Mouse (Mus musculus): ENCODE results near the gene Itpr3. TPM values are rescaled to one million over a fixed set of nuclear protein-coding genes. Genes with fewer than 3 reads are reported as not detected.
A peak's percentile ranks its signal among the peaks of the same experiment; 100 is the strongest.

The Itpr3 gene
- polyA plus RNA-seq, 1 experiment from 2014 or later: 0.80 TPM

GRCm38 (mm10) chr17:27125185-27125584, 68.1 kb downstream of the Itpr3 start:
- WGBS: 33% methylated on average over 12 of the region's 12 CpGs
- 0 out of 2 replicates have a peak overlapping the region, but pooled peaks have one; percentile 14 for H3K9ac ChIP-seq
- H3K4me2 ChIP-seq: no peak overlapping the region
- H3K9me3 ChIP-seq: no peaks in the 10 kb centered on the region
- H3K27me3 ChIP-seq (replicated peaks): no peaks in the 10 kb centered on the region
- H3K4me1 ChIP-seq: peaks cover 62% of the 10 kb centered on the region
- H3K4me3 ChIP-seq: no peak overlapping the region
- peak overlapping the region; percentile 28; the same call in 1 of the 2 replicates for H3K27ac ChIP-seq
- peaks cover 9% of the 10 kb centered on the region; the same call in 1 of the 2 replicates for H3K36me3 ChIP-seq (replicated peaks)
- ATAC-seq (replicated peaks): no peak

- H3K27me3 ChIP-seq (replicated peaks): no peaks in the 10 kb centered on the region
- 78% methylated on average over 11 of the region's 11 CpGs for WGBS
- no peaks in the 10 kb centered on the region for H3K9me3 ChIP-seq
- peak overlapping the region; percentile 62 for H3K27ac ChIP-seq
- H3K4me3 ChIP-seq: no peak overlapping the region
- peaks cover 9% of the 10 kb centered on the region; the same call in 1 of the 2 replicates for H3K36me3 ChIP-seq (replicated peaks)
- H3K4me1 ChIP-seq: peaks cover 62% of the 10 kb centered on the region
- H3K9ac ChIP-seq: no peak overlapping the region
- H3K4me2 ChIP-seq: no peak overlapping the region
- ATAC-seq (replicated peaks): no peak
Observed at GRCm38 (mm10) chr17:27125669-27126202, 68.6 kb downstream of the Itpr3 start.

- H3K9me3 ChIP-seq: no peaks in the 10 kb centered on the region
- no peak overlapping the region for H3K4me2 ChIP-seq
- peak overlapping the region; percentile 62 for H3K27ac ChIP-seq
- WGBS: 75% methylated on average over 10 of the region's 10 CpGs
- peaks cover 6% of the 10 kb centered on the region; the same call in 1 of the 2 replicates for H3K36me3 ChIP-seq (replicated peaks)
- ATAC-seq (replicated peaks): no peak
- peaks cover 65% of the 10 kb centered on the region for H3K4me1 ChIP-seq
- no peak overlapping the region for H3K4me3 ChIP-seq
- 0 out of 2 replicates have a peak overlapping the region, but pooled peaks have one; percentile 9 for H3K9ac ChIP-seq
- H3K27me3 ChIP-seq (replicated peaks): no peaks in the 10 kb centered on the region
Observed at GRCm38 (mm10) chr17:27126974-27127373, 69.9 kb downstream of the Itpr3 start.

- no peak overlapping the region for H3K9ac ChIP-seq
- no peak for ATAC-seq (replicated peaks)
- no peaks in the 10 kb centered on the region for H3K36me3 ChIP-seq (replicated peaks)
- H3K27me3 ChIP-seq (replicated peaks): no peaks in the 10 kb centered on the region
- no peak overlapping the region for H3K27ac ChIP-seq
- peaks cover 77% of the 10 kb centered on the region for H3K4me1 ChIP-seq
- 93% methylated on average over 5 of the region's 5 CpGs for WGBS
- H3K4me3 ChIP-seq: no peak overlapping the region
- no peak overlapping the region for H3K4me2 ChIP-seq
- H3K9me3 ChIP-seq: no peaks in the 10 kb centered on the region
Observed at GRCm38 (mm10) chr17:27128189-27128588, 71.1 kb downstream of the Itpr3 start.

- peaks cover 81% of the 10 kb centered on the region for H3K4me1 ChIP-seq
- 0 out of 2 replicates have a peak overlapping the region, but pooled peaks have one; percentile 6 for H3K27ac ChIP-seq
- no peak overlapping the region for H3K4me2 ChIP-seq
- no peak for ATAC-seq (replicated peaks)
- WGBS: 68% methylated on average over 13 of the region's 13 CpGs
- H3K36me3 ChIP-seq (replicated peaks): no peaks in the 10 kb centered on the region
- H3K9ac ChIP-seq: no peak overlapping the region
- no peaks in the 10 kb centered on the region for H3K9me3 ChIP-seq
- no peaks in the 10 kb centered on the region for H3K27me3 ChIP-seq (replicated peaks)
- H3K4me3 ChIP-seq: no peak overlapping the region
Observed at GRCm38 (mm10) chr17:27129291-27129690, 72.2 kb downstream of the Itpr3 start.

GRCm38 (mm10) chr17:27129819-27130218, 72.7 kb downstream of the Itpr3 start:
- peak overlapping the region; percentile 16; the same call in 1 of the 2 replicates for H3K27ac ChIP-seq
- H3K9me3 ChIP-seq: no peaks in the 10 kb centered on the region
- H3K4me1 ChIP-seq: peaks cover 84% of the 10 kb centered on the region
- no peak overlapping the region for H3K4me2 ChIP-seq
- no peaks in the 10 kb centered on the region for H3K36me3 ChIP-seq (replicated peaks)
- no peak overlapping the region for H3K9ac ChIP-seq
- H3K27me3 ChIP-seq (replicated peaks): no peaks in the 10 kb centered on the region
- H3K4me3 ChIP-seq: no peak overlapping the region
- no peak for ATAC-seq (replicated peaks)
- 85% methylated on average over 7 of the region's 7 CpGs for whole genome bisulfite sequencing

GRCm38 (mm10) chr17:27130246-27130645, 73.1 kb downstream of the Itpr3 start:
- Histone ChIP-seq H3K4me3 (no peak overlapping the region), H3K9ac (no peak overlapping the region), H3K4me2 (no peak overlapping the region), H3K36me3 (replicated peaks) (no peaks in the 10 kb centered on the region), H3K27me3 (replicated peaks) (0 out of 2 replicates have a peak, but pooled peaks cover 3% of the 10 kb centered on the region), H3K27ac (peak overlapping the region; percentile 47; the same call in 1 of the 2 replicates), H3K9me3 (no peaks in the 10 kb centered on the region), H3K4me1 (peaks cover 83% of the 10 kb centered on the region)
- 46% methylated on average over 9 of the region's 9 CpGs for WGBS
- no peak for ATAC-seq (replicated peaks)

GRCm38 (mm10) chr17:27131240-27131665, 74.1 kb downstream of the Itpr3 start:
- Histone ChIP-seq H3K4me3 (no peak overlapping the region), H3K4me2 (no peak overlapping the region), H3K4me1 (peaks cover 73% of the 10 kb centered on the region), H3K9ac (no peak overlapping the region), H3K27me3 (replicated peaks) (0 out of 2 replicates have a peak, but pooled peaks cover 3% of the 10 kb centered on the region), H3K9me3 (no peaks in the 10 kb centered on the region), H3K27ac (no peak overlapping the region), H3K36me3 (replicated peaks) (no peaks in the 10 kb centered on the region)
- no peak for ATAC-seq (replicated peaks)
- WGBS: 85% methylated on average over 10 of the region's 10 CpGs

GRCm38 (mm10) chr17:27132238-27132637, 75.1 kb downstream of the Itpr3 start:
- 91% methylated on average over 10 of the region's 10 CpGs for WGBS
- Histone ChIP-seq H3K4me2 (no peak overlapping the region), H3K27me3 (replicated peaks) (0 out of 2 replicates have a peak, but pooled peaks cover 3% of the 10 kb centered on the region), H3K4me3 (no peak overlapping the region), H3K9ac (no peak overlapping the region), H3K36me3 (replicated peaks) (no peaks in the 10 kb centered on the region), H3K27ac (no peak overlapping the region), H3K4me1 (peaks cover 64% of the 10 kb centered on the region), H3K9me3 (no peaks in the 10 kb centered on the region)
- ATAC-seq (replicated peaks): no peak

- Histone ChIP-seq H3K4me3 (peak within 1 kb of the TSS; percentile 82), H3K4me2 (peak within 1 kb of the TSS; percentile 48), H3K4me1 (peaks cover 57% of the 10 kb centered on the region), H3K9me3 (no peaks in the 10 kb centered on the region), H3K9ac (peak within 1 kb of the TSS; percentile 89), H3K27me3 (replicated peaks) (0 out of 2 replicates have a peak, but pooled peaks cover 3% of the 10 kb centered on the region), H3K27ac (peak within 1 kb of the TSS; percentile 90), H3K36me3 (replicated peaks) (no peaks in the 10 kb centered on the region)
- WGBS: under 1% methylated on average over 46 of the region's 46 CpGs
- peak; percentile 89 for ATAC-seq (replicated peaks)
Observed at GRCm38 (mm10) chr17:27133551-27134141, 76.5 kb downstream of the Itpr3 start, which contains the start of gene Uqcc2. TSS of gene Uqcc2 (minus strand) at chr17:27133916.

- H3K9me3 ChIP-seq: no peaks in the 10 kb centered on the region
- 33% methylated on average over 6 of the region's 9 CpGs for WGBS
- H3K27me3 ChIP-seq (replicated peaks): 0 out of 2 replicates have a peak, but pooled peaks cover 3% of the 10 kb centered on the region
- ATAC-seq (replicated peaks): peak; percentile 35
- peak overlapping the region; percentile 89 for H3K9ac ChIP-seq
- peak overlapping the region; percentile 48 for H3K4me2 ChIP-seq
- peak overlapping the region; percentile 82 for H3K4me3 ChIP-seq
- peaks cover 56% of the 10 kb centered on the region for H3K4me1 ChIP-seq
- H3K27ac ChIP-seq: peak overlapping the region; percentile 90
- H3K36me3 ChIP-seq (replicated peaks): no peaks in the 10 kb centered on the region
Observed at GRCm38 (mm10) chr17:27134187-27134586, 77.1 kb downstream of the Itpr3 start.

GRCm38 (mm10) chr17:27134715-27135114, 77.6 kb downstream of the Itpr3 start:
- Histone ChIP-seq H3K4me2 (no peak overlapping the region), H3K4me3 (no peak overlapping the region), H3K4me1 (peaks cover 56% of the 10 kb centered on the region), H3K9ac (no peak overlapping the region), H3K9me3 (no peaks in the 10 kb centered on the region), H3K27me3 (replicated peaks) (0 out of 2 replicates have a peak, but pooled peaks cover 3% of the 10 kb centered on the region), H3K36me3 (replicated peaks) (no peaks in the 10 kb centered on the region), H3K27ac (no peak overlapping the region)
- 30% methylated on average over 3 of the region's 3 CpGs for WGBS
- ATAC-seq (replicated peaks): no peak

All from midbrain, embryonic 15.5 days (tissue).